Mouse (Mus musculus) olfactory bulb, adult 2 months (tissue): ENCODE measurements around the gene Miox.

Experiments used
- CTCF ChIP-seq: fragments of 200-500 bp; IDR thresholded peaks from 2 replicates; pipeline ENCODE4 v1.5.1; 2012; ENCODE audit warnings: low read depth, mild to moderate bottlenecking, low read length, moderate library complexity; ENCODE audit not compliant: insufficient read depth
- POLR2A ChIP-seq: fragments of 200-500 bp; IDR thresholded peaks from 2 replicates; pipeline ENCODE4 v1.6.1; 2012; ENCODE audit warnings: mild to moderate bottlenecking, low read depth, low read length, moderate library complexity; ENCODE audit not compliant: insufficient read depth

DNA sequence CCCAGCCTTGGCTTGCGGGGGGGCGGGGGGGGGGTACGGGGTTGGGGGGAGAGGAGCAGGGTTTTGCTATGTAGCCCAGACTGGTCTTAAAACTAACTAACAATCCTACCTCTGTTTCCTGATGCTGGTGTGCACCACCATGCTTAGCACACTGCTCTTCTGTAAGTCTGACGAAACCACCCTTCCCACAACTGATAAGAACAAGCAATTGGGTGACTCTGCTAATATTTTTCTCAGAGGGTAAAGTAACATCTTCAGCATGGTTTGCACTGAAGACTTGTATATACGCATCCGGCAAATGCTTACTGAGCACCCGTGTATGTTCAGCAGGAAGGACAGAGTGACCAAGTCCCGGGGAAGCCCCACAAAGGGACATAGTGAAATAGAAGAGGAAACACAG, 12.9 kb upstream of the Miox start:
- no peak for TF ChIP-seq POLR2A
- no peak for TF ChIP-seq CTCF
